Mouse (Mus musculus) lung, embryonic 14.5 days (tissue): ENCODE results near the gene Fgd6. TPM values are rescaled to one million over a fixed set of nuclear protein-coding genes. Genes with fewer than 3 reads are reported as not detected.
A peak's percentile ranks its signal among the peaks of the same experiment; 100 is the strongest.

Experiments
- ATAC-seq: fragments of 200-750 bp; cut with Nextera tagmentation; 2 replicates; pipeline ENCODE4 v1.8.0; 2017; ENCODE audit warnings: mild to moderate bottlenecking, moderate TSS enrichment, moderate library complexity; ENCODE audit not compliant: insufficient read depth
- DNase-seq: peaks from one replicate; pipeline ENCODE4 v3.0.0-alpha.2; 2015
- H3K27ac ChIP-seq: fragments of 300-500 bp; sonication (generic); 2 replicates; pipeline ENCODE4 v1.5.1; 2014; ENCODE audit warnings: low read depth, mild to moderate bottlenecking, moderate library complexity
- H3K27me3 ChIP-seq: fragments of 300-500 bp; sonication (generic); 2 replicates; pipeline ENCODE4 v1.6.1; 2014; ENCODE audit warnings: low read length, control low read depth; ENCODE audit not compliant: insufficient read depth
- H3K36me3 ChIP-seq: fragments of 300-500 bp; sonication (generic); 2 replicates; pipeline ENCODE4 v1.6.1; 2014; ENCODE audit warnings: control low read depth; ENCODE audit not compliant: insufficient read depth
- H3K4me1 ChIP-seq: fragments of 300-500 bp; sonication (generic); 2 replicates; pipeline ENCODE4 v1.6.1; 2014; ENCODE audit warnings: antibody characterized with exemption, control low read depth; ENCODE audit not compliant: insufficient read depth
- H3K4me2 ChIP-seq: fragments of 300-500 bp; sonication (generic); 2 replicates; pipeline ENCODE4 v1.6.1; 2014; ENCODE audit warnings: mild to moderate bottlenecking
- H3K4me3 ChIP-seq: fragments of 300-500 bp; sonication (generic); 2 replicates; pipeline ENCODE4 v1.5.1; 2014; ENCODE audit warnings: low read depth, low read length
- H3K9ac ChIP-seq: fragments of 300-500 bp; sonication (generic); 2 replicates; pipeline ENCODE4 v1.6.1; 2014
- H3K9me3 ChIP-seq: fragments of 300-500 bp; sonication (generic); 2 replicates; pipeline ENCODE4 v1.6.1; 2016; ENCODE audit warnings: low read depth, low read length, control low read depth
- CTCF ChIP-seq: IDR thresholded peaks from 2 replicates; pipeline ENCODE4 v1.5.1; 2016; ENCODE audit warnings: antibody characterized with exemption, low read depth
- WGBS: fragments of 180-500 bp; shearing (Covaris S2); extraction: QIAGEN DNeasy Blood & Tissue Kit; methylation state at CpG from one replicate; pipeline ENCODE4 v1.1.7; 2014; 5-methylcytosine and 5-hydroxymethylcytosine counted together
- polyA plus RNA-seq: library from polyadenylated mRNA; unstranded; fragments of >200 nt; fragmentation: Nextera tagmentation; extraction: Ambion mirVana; gene quantifications from 2 replicates; pipeline ENCODE4 v1.2.1, GENCODE M21; 2014

The Fgd6 gene
- polyA plus RNA-seq, 1 experiment from 2014 or later = 3.6 TPM

- H3K27me3 ChIP-seq = no peaks in the 10 kb centered on the region
- H3K27ac ChIP-seq = peak within 1 kb of the TSS; percentile 95
- H3K9me3 ChIP-seq = no peaks in the 10 kb centered on the region
- peak; percentile 90 for ATAC-seq
- peak within 1 kb of the TSS; percentile 72 for H3K4me2 ChIP-seq
- DNase-seq = peak; percentile 92
- no peaks in the 10 kb centered on the region for H3K36me3 ChIP-seq
- WGBS = under 1% methylated on average over 64 of the region's 64 CpGs
- TF ChIP-seq CTCF = peak; percentile 77
- H3K9ac ChIP-seq = peak within 1 kb of the TSS; percentile 90
- H3K4me1 ChIP-seq = peaks cover 10% of the 10 kb centered on the region
- peak within 1 kb of the TSS; percentile 89 for H3K4me3 ChIP-seq
These were observed 112.1 kb downstream of the Fgd6 start, which contains the start of gene Nr2c1 for GRCm38 (mm10) chr10:94147756-94148531. TSS of gene Nr2c1 (plus strand) at chr10:94148023.

- 56% methylated on average over 4 of the region's 4 CpGs for WGBS
- no peak overlapping the region for H3K4me2 ChIP-seq
- H3K9me3 ChIP-seq = no peaks in the 10 kb centered on the region
- no peak overlapping the region for H3K4me3 ChIP-seq
- ATAC-seq (no peak), DNase-seq (no peak)
- no peak overlapping the region for H3K27ac ChIP-seq
- no peaks in the 10 kb centered on the region for H3K27me3 ChIP-seq
- H3K36me3 ChIP-seq = no peaks in the 10 kb centered on the region
- peaks cover 10% of the 10 kb centered on the region for H3K4me1 ChIP-seq
- TF ChIP-seq CTCF = no peak
- H3K9ac ChIP-seq = no peak overlapping the region
These were observed 115.7 kb downstream of the Fgd6 start for GRCm38 (mm10) chr10:94151488-94151887.

- ATAC-seq (no peak), DNase-seq (no peak)
- TF ChIP-seq CTCF = no peak
These were observed 118.0 kb downstream of the Fgd6 start for GRCm38 (mm10) chr10:94153841-94154240.

GRCm38 (mm10) chr10:94158962-94159361 lies 123.2 kb downstream of the Fgd6 start:
- DNase-seq (no peak), ATAC-seq (no peak)
- no peaks in the 10 kb centered on the region for H3K4me1 ChIP-seq
- 89% methylated on average over 6 of the region's 6 CpGs for WGBS
- H3K4me3 ChIP-seq = no peak overlapping the region
- H3K9me3 ChIP-seq = no peaks in the 10 kb centered on the region
- H3K4me2 ChIP-seq = no peak overlapping the region
- no peak for TF ChIP-seq CTCF
- no peak overlapping the region for H3K9ac ChIP-seq
- H3K27me3 ChIP-seq = no peaks in the 10 kb centered on the region
- H3K27ac ChIP-seq = no peak overlapping the region
- peaks cover 32% of the 10 kb centered on the region for H3K36me3 ChIP-seq

More at GRCm38 (mm10) chr10:94153841-94154240, 118.0 kb downstream of the Fgd6 start:
- no peaks in the 10 kb centered on the region for H3K27me3 ChIP-seq
- H3K9me3 ChIP-seq = no peaks in the 10 kb centered on the region
- peaks cover 10% of the 10 kb centered on the region for H3K4me1 ChIP-seq
- peaks cover 3% of the 10 kb centered on the region; the same call in 1 of the 2 replicates for H3K36me3 ChIP-seq
- no peak overlapping the region for H3K4me2 ChIP-seq
- H3K4me3 ChIP-seq = no peak overlapping the region
- H3K9ac ChIP-seq = no peak overlapping the region
- H3K27ac ChIP-seq = no peak overlapping the region

GRCm38 (mm10) chr10:94159406-94159805 lies 123.6 kb downstream of the Fgd6 start:
- 92% methylated on average over 4 of the region's 4 CpGs for WGBS
- no peaks in the 10 kb centered on the region for H3K9me3 ChIP-seq
- H3K27me3 ChIP-seq = no peaks in the 10 kb centered on the region
- no peaks in the 10 kb centered on the region for H3K4me1 ChIP-seq
- H3K9ac ChIP-seq = no peak overlapping the region
- ATAC-seq (no peak), DNase-seq (no peak)
- no peak overlapping the region for H3K4me2 ChIP-seq
- TF ChIP-seq CTCF = no peak
- H3K27ac ChIP-seq = no peak overlapping the region
- no peak overlapping the region for H3K4me3 ChIP-seq
- H3K36me3 ChIP-seq = peaks cover 36% of the 10 kb centered on the region

GRCm38 (mm10) chr10:94161051-94161765 lies 125.4 kb downstream of the Fgd6 start:
- Histone ChIP-seq H3K9ac (no peak overlapping the region), H3K9me3 (no peaks in the 10 kb centered on the region), H3K27ac (no peak overlapping the region), H3K4me3 (no peak overlapping the region), H3K4me1 (no peaks in the 10 kb centered on the region), H3K4me2 (no peak overlapping the region), H3K27me3 (no peaks in the 10 kb centered on the region), H3K36me3 (peaks cover 45% of the 10 kb centered on the region)
- WGBS = 86% methylated on average over 5 of the region's 5 CpGs
- ATAC-seq (no peak), DNase-seq (no peak)
- TF ChIP-seq CTCF = no peak

GRCm38 (mm10) chr10:94162031-94162430 lies 126.2 kb downstream of the Fgd6 start:
- Histone ChIP-seq H3K4me1 (no peaks in the 10 kb centered on the region), H3K27me3 (no peaks in the 10 kb centered on the region), H3K9ac (no peak overlapping the region), H3K4me3 (no peak overlapping the region), H3K9me3 (no peaks in the 10 kb centered on the region), H3K4me2 (no peak overlapping the region), H3K36me3 (peaks cover 51% of the 10 kb centered on the region), H3K27ac (no peak overlapping the region)
- 89% methylated on average over 7 of the region's 7 CpGs for WGBS
- DNase-seq (no peak), ATAC-seq (no peak)
- no peak for TF ChIP-seq CTCF
